Mouse (Mus musculus): Measurements from ENCODE around the gene H1foo.

Gene H1foo

GRCm38 (mm10) chr6:115927292-115928242 lies 17.2 kb upstream of the H1foo start:
- DNase-seq (ENCODE audit: inconsistent ontology term) = no peak

- no peak for DNase-seq (ENCODE audit: inconsistent ontology term)
These were observed 14.7 kb upstream of the H1foo start for GRCm38 (mm10) chr6:115930018-115930417.

- no peak for DNase-seq (ENCODE audit: inconsistent ontology term)
These were observed 13.1 kb upstream of the H1foo start, which contains the start of gene Rho for GRCm38 (mm10) chr6:115931639-115932038. Rho (plus strand) TSS chr6:115931748.

GRCm38 (mm10) chr6:115932391-115932790 lies 12.3 kb upstream of the H1foo start:
- DNase-seq (ENCODE audit: inconsistent ontology term) = no peak

GRCm38 (mm10) chr6:115935544-115935943 lies 9.2 kb upstream of the H1foo start:
- no peak for DNase-seq (ENCODE audit: inconsistent ontology term)

GRCm38 (mm10) chr6:115938011-115938410 lies 6.7 kb upstream of the H1foo start:
- DNase-seq (ENCODE audit: inconsistent ontology term) = no peak

- no peak for DNase-seq (ENCODE audit: inconsistent ontology term)
These were observed 5.9 kb upstream of the H1foo start for GRCm38 (mm10) chr6:115938798-115939197.

GRCm38 (mm10) chr6:115940603-115941002 lies 4.1 kb upstream of the H1foo start:
- no peak for DNase-seq (ENCODE audit: inconsistent ontology term)

- DNase-seq (ENCODE audit: inconsistent ontology term) = no peak
These were observed 3.6 kb upstream of the H1foo start for GRCm38 (mm10) chr6:115941128-115941527.

GRCm38 (mm10) chr6:115943498-115944427 lies 975 bp upstream of the H1foo start:
- DNase-seq (ENCODE audit: inconsistent ontology term) = peak; percentile 32

- DNase-seq (ENCODE audit: inconsistent ontology term) = no peak
These were observed 895 bp downstream of the H1foo start for GRCm38 (mm10) chr6:115945633-115946032.

GRCm38 (mm10) chr6:115946389-115946788 lies 1.7 kb downstream of the H1foo start:
- no peak for DNase-seq (ENCODE audit: inconsistent ontology term)

- DNase-seq (ENCODE audit: inconsistent ontology term) = no peak
These were observed 9.9 kb downstream of the H1foo start for GRCm38 (mm10) chr6:115954506-115955074.

- DNase-seq (ENCODE audit: inconsistent ontology term) = no peak
These were observed 10.4 kb downstream of the H1foo start for GRCm38 (mm10) chr6:115955169-115955568.

GRCm38 (mm10) chr6:115955664-115956063 lies 10.9 kb downstream of the H1foo start:
- DNase-seq (ENCODE audit: inconsistent ontology term) = no peak

- no peak for DNase-seq (ENCODE audit: inconsistent ontology term)
These were observed 11.7 kb downstream of the H1foo start for GRCm38 (mm10) chr6:115956418-115956921.

GRCm38 (mm10) chr6:115956922-115957601 lies 12.3 kb downstream of the H1foo start:
- DNase-seq (ENCODE audit: inconsistent ontology term) = peak; percentile 69

GRCm38 (mm10) chr6:115957681-115958080 lies 12.9 kb downstream of the H1foo start:
- DNase-seq (ENCODE audit: inconsistent ontology term) = no peak

GRCm38 (mm10) chr6:115958445-115958844 lies 13.7 kb downstream of the H1foo start:
- no peak for DNase-seq (ENCODE audit: inconsistent ontology term)

GRCm38 (mm10) chr6:115959151-115959691 lies 14.5 kb downstream of the H1foo start:
- no peak for DNase-seq (ENCODE audit: inconsistent ontology term)

GRCm38 (mm10) chr6:115960322-115960721 lies 15.6 kb downstream of the H1foo start:
- no peak for DNase-seq (ENCODE audit: inconsistent ontology term)

Measured in Muller cell, postnatal 12 days (primary cell).